Mouse (Mus musculus): ENCODE data around the gene Aarsd1. TPM values are rescaled to one million over a fixed set of nuclear protein-coding genes. Genes with fewer than 3 reads are reported as not detected.

The Aarsd1 gene
- polyA plus RNA-seq, 1 experiment: 28.0 TPM

GRCm38 (mm10) chr11:101460321-101460720 is 42.9 kb upstream of the Aarsd1 start:
- TF ChIP-seq CTCF (IDR thresholded peaks at IDR 0.05; ENCODE audit: control insufficient read depth, insufficient read depth, low read length) (no peak), POLR2A (IDR thresholded peaks at IDR 0.05; ENCODE audit: borderline replicate concordance, control insufficient read depth, low read depth, low read length) (no peak)
- H3K27ac ChIP-seq (ENCODE audit: control insufficient read depth, insufficient read depth, low read depth, low read length, poor library complexity): no peak overlapping the region
- H3K4me1 ChIP-seq (ENCODE audit: control insufficient read depth, insufficient read depth, low read length): peaks cover 1% of the 10 kb centered on the region; the same call in 1 of the 2 replicates
- H3K4me3 ChIP-seq (replicated peaks; ENCODE audit: control insufficient read depth, low read depth, low read length): no peak overlapping the region
- WGBS: 87% methylated on average over 15 of the region's 15 CpGs

- no peak for TF ChIP-seq POLR2A (IDR thresholded peaks at IDR 0.05; ENCODE audit: borderline replicate concordance, control insufficient read depth, low read depth, low read length)
- H3K4me3 ChIP-seq (replicated peaks; ENCODE audit: control insufficient read depth, low read depth, low read length): no peak overlapping the region
- no peak overlapping the region for H3K27ac ChIP-seq (ENCODE audit: control insufficient read depth, insufficient read depth, low read depth, low read length, poor library complexity)
- 75% methylated on average over 6 of the region's 6 CpGs for WGBS
- peaks cover 1% of the 10 kb centered on the region; the same call in 1 of the 2 replicates for H3K4me1 ChIP-seq (ENCODE audit: control insufficient read depth, insufficient read depth, low read length)
Measured at GRCm38 (mm10) chr11:101459716-101460115, 42.3 kb upstream of the Aarsd1 start.

- Histone ChIP-seq H3K4me3 (replicated peaks; ENCODE audit: control insufficient read depth, low read depth, low read length) (no peak overlapping the region), H3K27ac (ENCODE audit: control insufficient read depth, insufficient read depth, low read depth, low read length, poor library complexity) (no peak overlapping the region), H3K4me1 (ENCODE audit: control insufficient read depth, insufficient read depth, low read length) (no peaks in the 10 kb centered on the region)
- TF ChIP-seq POLR2A (IDR thresholded peaks at IDR 0.05; ENCODE audit: borderline replicate concordance, control insufficient read depth, low read depth, low read length) (no peak), CTCF (IDR thresholded peaks at IDR 0.05; ENCODE audit: control insufficient read depth, insufficient read depth, low read length) (no peak)
- WGBS: 92% methylated on average over 12 of the region's 12 CpGs
Measured at GRCm38 (mm10) chr11:101458217-101458616, 40.8 kb upstream of the Aarsd1 start.

- H3K4me3 ChIP-seq (replicated peaks; ENCODE audit: control insufficient read depth, low read depth, low read length): no peak overlapping the region
- no peaks in the 10 kb centered on the region for H3K4me1 ChIP-seq (ENCODE audit: control insufficient read depth, insufficient read depth, low read length)
- H3K27ac ChIP-seq (ENCODE audit: control insufficient read depth, insufficient read depth, low read depth, low read length, poor library complexity): no peak overlapping the region
- TF ChIP-seq POLR2A (IDR thresholded peaks at IDR 0.05; ENCODE audit: borderline replicate concordance, control insufficient read depth, low read depth, low read length): no peak
- no peak for TF ChIP-seq CTCF (IDR thresholded peaks at IDR 0.05; ENCODE audit: control insufficient read depth, insufficient read depth, low read length)
- WGBS: 75% methylated on average over 9 of the region's 9 CpGs
Measured at GRCm38 (mm10) chr11:101457631-101458030, 40.2 kb upstream of the Aarsd1 start.

- Histone ChIP-seq H3K4me3 (replicated peaks; ENCODE audit: control insufficient read depth, low read depth, low read length) (no peak overlapping the region), H3K27ac (ENCODE audit: control insufficient read depth, insufficient read depth, low read depth, low read length, poor library complexity) (no peak overlapping the region), H3K4me1 (ENCODE audit: control insufficient read depth, insufficient read depth, low read length) (no peaks in the 10 kb centered on the region; the same call in 1 of the 2 replicates)
- 89% methylated on average over 7 of the region's 7 CpGs for WGBS
- TF ChIP-seq POLR2A (IDR thresholded peaks at IDR 0.05; ENCODE audit: borderline replicate concordance, control insufficient read depth, low read depth, low read length) (no peak), CTCF (IDR thresholded peaks at IDR 0.05; ENCODE audit: control insufficient read depth, insufficient read depth, low read length) (no peak)
Measured at GRCm38 (mm10) chr11:101455627-101456026, 38.2 kb upstream of the Aarsd1 start.

- whole genome bisulfite sequencing: 90% methylated on average over 6 of the region's 6 CpGs
Measured at GRCm38 (mm10) chr11:101454702-101455101, 37.3 kb upstream of the Aarsd1 start.

GRCm38 (mm10) chr11:101452093-101452774 is 34.8 kb upstream of the Aarsd1 start:
- no peak overlapping the region for H3K4me3 ChIP-seq (replicated peaks; ENCODE audit: control insufficient read depth, low read depth, low read length)
- no peak overlapping the region for H3K27ac ChIP-seq (ENCODE audit: control insufficient read depth, insufficient read depth, low read depth, low read length, poor library complexity)
- TF ChIP-seq CTCF (IDR thresholded peaks at IDR 0.05; ENCODE audit: control insufficient read depth, insufficient read depth, low read length) (no peak), POLR2A (IDR thresholded peaks at IDR 0.05; ENCODE audit: borderline replicate concordance, control insufficient read depth, low read depth, low read length) (no peak)
- 37% methylated on average over 10 of the region's 10 CpGs for WGBS
- peaks cover 2% of the 10 kb centered on the region; the same call in 1 of the 2 replicates for H3K4me1 ChIP-seq (ENCODE audit: control insufficient read depth, insufficient read depth, low read length)

More at GRCm38 (mm10) chr11:101454702-101455101, 37.3 kb upstream of the Aarsd1 start:
- Histone ChIP-seq H3K4me3 (replicated peaks; ENCODE audit: control insufficient read depth, low read depth, low read length) (no peak overlapping the region), H3K27ac (ENCODE audit: control insufficient read depth, insufficient read depth, low read depth, low read length, poor library complexity) (no peak overlapping the region), H3K4me1 (ENCODE audit: control insufficient read depth, insufficient read depth, low read length) (no peaks in the 10 kb centered on the region; the same call in 1 of the 2 replicates)
- no peak for TF ChIP-seq CTCF (IDR thresholded peaks at IDR 0.05; ENCODE audit: control insufficient read depth, insufficient read depth, low read length)
- TF ChIP-seq POLR2A (IDR thresholded peaks at IDR 0.05; ENCODE audit: borderline replicate concordance, control insufficient read depth, low read depth, low read length): no peak

- Histone ChIP-seq H3K4me3 (replicated peaks; ENCODE audit: control insufficient read depth, low read depth, low read length) (no peak overlapping the region), H3K4me1 (ENCODE audit: control insufficient read depth, insufficient read depth, low read length) (peaks cover 2% of the 10 kb centered on the region; the same call in 1 of the 2 replicates), H3K27ac (ENCODE audit: control insufficient read depth, insufficient read depth, low read depth, low read length, poor library complexity) (no peak overlapping the region)
- WGBS: 78% methylated on average over 10 of the region's 10 CpGs
- TF ChIP-seq CTCF (IDR thresholded peaks at IDR 0.05; ENCODE audit: control insufficient read depth, insufficient read depth, low read length) (no peak), POLR2A (IDR thresholded peaks at IDR 0.05; ENCODE audit: borderline replicate concordance, control insufficient read depth, low read depth, low read length) (no peak)
Measured at GRCm38 (mm10) chr11:101451536-101451935, 34.1 kb upstream of the Aarsd1 start.

Measured in bone marrow, adult 2 months (tissue).